Mouse (Mus musculus): Measurements from ENCODE around the gene Gopc. TPM values are rescaled to one million over a fixed set of nuclear protein-coding genes. Genes with fewer than 3 reads are reported as not detected.

Gene Gopc
- total RNA-seq, 2 experiments from 2014 or later: 42.5 to 47.4 TPM

- DNase-seq (ENCODE audit: extremely low spot score in 1 of 2, low spot score in 2 of 2): no peak
- H3K27ac ChIP-seq: no peak overlapping the region
- H3K4me3 ChIP-seq: no peak overlapping the region
- TF ChIP-seq CTCF (IDR thresholded peaks at IDR 0.05): no peak
- intact Hi-C loops (cut with DNase I): no loop called here
These were observed 92.7 kb downstream of the Gopc start for GRCm38 (mm10) chr10:52289261-52289660.

- no peak for TF ChIP-seq CTCF (IDR thresholded peaks at IDR 0.05)
- intact Hi-C loops (cut with DNase I): no loop called here
These were observed 93.9 kb downstream of the Gopc start for GRCm38 (mm10) chr10:52287852-52288533.

More at GRCm38 (mm10) chr10:52287852-52288533, 93.9 kb downstream of the Gopc start:
- no peak overlapping the region for H3K4me3 ChIP-seq
- DNase-seq (ENCODE audit: extremely low spot score in 1 of 2, low spot score in 2 of 2): no peak
- no peak overlapping the region for H3K27ac ChIP-seq

Other genes starting within 250 kb of the Gopc start
- gene Ros1, start 186.9 kb downstream of the Gopc start, total RNA-seq (2021): not detected
- gene Dcbld1, start 148.5 kb downstream of the Gopc start, total RNA-seq (2021): 1 to 10 TPM; 5.1 to 5.7 TPM
- not detected for gene Gm26741, start 23.4 kb downstream of the Gopc start, total RNA-seq (2021)
- gene Nepn, start 6.8 kb upstream of the Gopc start, total RNA-seq (2021): not detected
- gene Nus1, start 35.4 kb upstream of the Gopc start, total RNA-seq (2021): 10 to 100 TPM; 63.4 to 66.7 TPM